Mouse (Mus musculus) intestine, postnatal 0 days (tissue): Measurements from ENCODE around the gene Olfr1393. TPM values are rescaled to one million over a fixed set of nuclear protein-coding genes. Genes with fewer than 3 reads are reported as not detected.
A peak's percentile ranks its signal among the peaks of the same experiment; 100 is the strongest.

ENCODE experiments used
- ATAC-seq: fragments of 200-750 bp; cut with Nextera tagmentation; 2 replicates; pipeline ENCODE4 v1.8.0; 2017; ENCODE audit warnings: mild to moderate bottlenecking, moderate TSS enrichment, moderate library complexity
- H3K27ac ChIP-seq: fragments of 300-500 bp; sonication (generic); 2 replicates; pipeline ENCODE4 v1.5.1; 2014; ENCODE audit warnings: mild to moderate bottlenecking, low read depth, low read length, moderate library complexity
- H3K27me3 ChIP-seq: fragments of 300-500 bp; sonication (generic); replicated peaks from 2 replicates; pipeline ENCODE4 v1.6.1; 2014; ENCODE audit warnings: low read length, mixed read lengths; ENCODE audit not compliant: control insufficient read depth, insufficient read depth
- H3K36me3 ChIP-seq: fragments of 300-500 bp; sonication (generic); 2 replicates; pipeline ENCODE4 v1.6.1; 2014; ENCODE audit warnings: mild to moderate bottlenecking, moderate library complexity; ENCODE audit not compliant: control insufficient read depth, insufficient read depth
- H3K4me1 ChIP-seq: fragments of 300-500 bp; sonication (generic); replicated peaks from 2 replicates; pipeline ENCODE4 v1.6.1; 2014; ENCODE audit warnings: antibody characterized with exemption, low read length, mixed read lengths; ENCODE audit not compliant: control insufficient read depth, insufficient read depth
- H3K4me2 ChIP-seq: fragments of 300-500 bp; sonication (generic); replicated peaks from 2 replicates; pipeline ENCODE4 v1.6.1; 2014; ENCODE audit warnings: low read depth, mild to moderate bottlenecking, moderate library complexity
- H3K4me3 ChIP-seq: fragments of 300-500 bp; sonication (generic); 2 replicates; pipeline ENCODE4 v1.5.1; 2014; ENCODE audit warnings: low read depth, low read length
- H3K9ac ChIP-seq: fragments of 300-500 bp; sonication (generic); 2 replicates; pipeline ENCODE4 v1.6.1; 2014; ENCODE audit warnings: mild to moderate bottlenecking, low read depth, low read length
- H3K9me3 ChIP-seq: fragments of 300-500 bp; sonication (generic); 2 replicates; pipeline ENCODE4 v1.6.1; 2016; ENCODE audit warnings: mixed run types; ENCODE audit not compliant: control insufficient read depth
- CTCF ChIP-seq: sonication (generic); IDR thresholded peaks from 2 replicates; pipeline ENCODE4 v1.5.1; 2016; ENCODE audit warnings: low read depth, mild to moderate bottlenecking, control low read depth, antibody characterized with exemption, moderate library complexity
- WGBS: fragments of 180-500 bp; shearing (Covaris S2); extraction: QIAGEN DNeasy Blood & Tissue Kit; methylation state at CpG from one replicate; pipeline ENCODE4 v1.1.7; 2014; 5-methylcytosine and 5-hydroxymethylcytosine counted together
- polyA plus RNA-seq: library from polyadenylated mRNA; unstranded; fragments of >200 nt; fragmentation: Nextera tagmentation; extraction: Ambion mirVana; gene quantifications from 2 replicates; pipeline ENCODE4 v1.2.1, GENCODE M21; 2015

The Olfr1393 gene
- polyA plus RNA-seq, 1 experiment from 2014 or later = not detected

GRCm38 (mm10) chr11:49240874-49241273 is 37.2 kb upstream of the Olfr1393 start:
- H3K36me3 ChIP-seq = no peaks in the 10 kb centered on the region
- H3K27me3 ChIP-seq = no peaks in the 10 kb centered on the region
- H3K4me3 ChIP-seq = no peak overlapping the region
- H3K9me3 ChIP-seq = no peaks in the 10 kb centered on the region
- no peak overlapping the region for H3K4me2 ChIP-seq
- WGBS = 79% methylated on average over 4 of the region's 4 CpGs
- peak; percentile 23 for TF ChIP-seq CTCF
- no peak overlapping the region for H3K27ac ChIP-seq
- no peak for ATAC-seq
- H3K9ac ChIP-seq = no peak overlapping the region
- peaks cover 11% of the 10 kb centered on the region; the same call in 1 of the 2 replicates for H3K4me1 ChIP-seq

DNA sequence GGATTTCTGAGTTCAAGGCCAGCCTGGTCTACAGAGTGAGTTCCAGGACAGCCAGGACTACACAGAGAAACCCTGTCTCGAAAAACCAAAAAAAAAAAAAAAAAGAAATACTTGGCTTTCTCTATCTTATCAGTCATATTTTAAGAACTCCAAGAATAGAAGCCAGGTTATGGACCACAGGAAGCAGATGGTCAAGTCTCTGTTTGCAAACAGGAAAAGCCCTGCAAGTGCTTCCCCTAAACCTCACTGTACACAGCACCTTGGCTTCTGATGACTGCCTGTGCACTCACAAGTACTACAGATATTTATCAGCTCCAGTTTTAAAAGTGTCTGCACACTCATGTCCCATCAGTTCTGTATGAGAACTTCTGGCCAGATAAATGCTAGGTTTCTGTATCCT is 36.6 kb upstream of the Olfr1393 start:
- Histone ChIP-seq H3K27me3 (no peaks in the 10 kb centered on the region), H3K4me3 (no peak overlapping the region), H3K27ac (no peak overlapping the region), H3K4me2 (no peak overlapping the region), H3K36me3 (no peaks in the 10 kb centered on the region), H3K4me1 (peaks cover 11% of the 10 kb centered on the region; the same call in 1 of the 2 replicates), H3K9ac (no peak overlapping the region), H3K9me3 (no peaks in the 10 kb centered on the region)
- WGBS = no CpG with 5 or more reads among the region's 1 CpGs
- ATAC-seq = no peak
- TF ChIP-seq CTCF = no peak

DNA sequence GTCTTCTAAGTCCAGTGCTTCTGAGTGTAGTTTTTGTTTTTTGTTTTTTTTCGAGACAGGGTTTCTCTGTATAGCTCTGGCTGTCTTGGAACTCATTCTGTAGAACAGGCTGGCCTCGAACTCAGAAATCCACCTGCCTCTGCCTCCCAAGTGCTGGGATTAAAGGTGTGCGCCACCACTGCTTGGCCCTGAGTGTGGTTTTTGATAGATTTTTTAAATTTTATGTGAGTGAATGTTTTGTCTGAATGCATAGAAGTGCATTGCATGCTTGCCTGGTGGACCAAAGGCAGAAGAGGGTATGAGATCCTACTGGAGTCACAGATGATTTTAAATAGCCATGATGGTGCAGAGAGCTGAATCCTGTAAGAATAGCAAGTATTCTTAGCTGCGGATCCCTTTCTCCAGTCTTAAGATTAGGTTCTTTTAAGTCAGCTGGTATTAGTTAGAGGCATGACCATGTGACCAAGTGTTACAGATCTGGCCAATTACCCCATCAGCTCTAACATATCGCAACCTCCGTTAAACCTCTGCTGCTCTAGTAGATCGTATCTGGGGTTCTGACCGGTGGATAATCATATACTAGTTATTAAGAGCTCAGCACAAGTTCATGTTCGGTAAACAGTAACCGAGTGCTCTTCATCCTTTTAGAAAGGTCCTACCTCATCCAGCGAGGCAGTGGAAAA is 35.0 kb upstream of the Olfr1393 start:
- no peaks in the 10 kb centered on the region for H3K9me3 ChIP-seq
- no peak overlapping the region for H3K9ac ChIP-seq
- peaks cover 17% of the 10 kb centered on the region for H3K4me1 ChIP-seq
- no peaks in the 10 kb centered on the region for H3K36me3 ChIP-seq
- H3K27ac ChIP-seq = peak overlapping the region; percentile 94
- no peak for TF ChIP-seq CTCF
- 24% methylated on average over 11 of the region's 11 CpGs for WGBS
- peak overlapping the region; percentile 72 for H3K4me2 ChIP-seq
- no peak for ATAC-seq
- H3K4me3 ChIP-seq = peak overlapping the region; percentile 54
- no peaks in the 10 kb centered on the region for H3K27me3 ChIP-seq

DNA sequence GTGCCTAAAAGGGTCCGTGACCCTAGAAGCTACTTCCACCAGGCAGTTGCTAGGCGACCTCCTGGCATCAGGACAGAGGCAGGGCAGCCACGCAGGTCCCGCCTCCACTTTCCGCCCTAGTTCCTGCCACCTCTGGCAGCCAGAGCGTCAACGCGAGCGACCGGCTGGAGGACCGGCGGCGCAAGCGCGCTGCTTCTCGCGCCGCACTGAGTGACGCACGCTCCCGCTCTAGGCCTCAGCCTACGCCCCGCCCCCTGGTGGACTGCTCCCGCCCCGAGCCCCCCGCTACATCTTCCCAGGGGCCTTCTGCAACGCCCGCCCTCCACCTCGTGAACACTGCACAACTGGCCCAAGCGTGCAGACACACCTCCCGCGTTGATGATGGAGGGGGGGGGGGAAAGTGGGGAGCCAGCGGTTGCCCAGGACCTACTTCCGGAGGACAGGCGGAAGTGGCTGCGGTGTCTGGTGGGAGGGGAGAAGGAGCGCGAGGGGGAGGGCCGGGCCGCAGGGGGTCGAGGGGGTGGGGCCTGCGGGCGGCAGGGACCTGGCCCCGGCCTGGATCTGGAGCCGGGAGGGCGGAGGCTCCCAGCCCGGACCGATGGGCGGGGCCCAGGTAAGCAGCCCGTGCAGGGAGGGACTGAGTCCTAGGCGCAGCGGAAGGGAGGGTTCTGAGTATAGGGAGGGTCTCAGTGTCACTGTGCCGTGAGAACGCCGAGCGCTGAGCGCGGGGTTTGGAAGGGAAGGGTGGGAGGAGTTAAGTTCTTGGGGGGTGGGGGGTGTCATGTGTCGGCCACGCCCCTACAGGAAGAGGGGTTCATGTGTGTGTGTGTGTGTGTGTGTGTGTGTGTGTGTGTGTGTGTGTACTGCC is 34.1 kb upstream of the Olfr1393 start, which contains the start of gene Mgat1:
Gene Mgat1, plus strand, starts transcription at position 465 of the 868 bp plus-strand sequence.
- peak; percentile 62 for TF ChIP-seq CTCF
- Histone ChIP-seq H3K9me3 (no peaks in the 10 kb centered on the region), H3K4me3 (peak within 1 kb of the TSS; percentile 54), H3K27me3 (no peaks in the 10 kb centered on the region), H3K27ac (peak within 1 kb of the TSS; percentile 94), H3K9ac (peak within 1 kb of the TSS; percentile 57), H3K36me3 (no peaks in the 10 kb centered on the region), H3K4me2 (peak within 1 kb of the TSS; percentile 72), H3K4me1 (peaks cover 25% of the 10 kb centered on the region)
- ATAC-seq = peak; percentile 89
- WGBS = under 1% methylated on average over 57 of the region's 60 CpGs

DNA sequence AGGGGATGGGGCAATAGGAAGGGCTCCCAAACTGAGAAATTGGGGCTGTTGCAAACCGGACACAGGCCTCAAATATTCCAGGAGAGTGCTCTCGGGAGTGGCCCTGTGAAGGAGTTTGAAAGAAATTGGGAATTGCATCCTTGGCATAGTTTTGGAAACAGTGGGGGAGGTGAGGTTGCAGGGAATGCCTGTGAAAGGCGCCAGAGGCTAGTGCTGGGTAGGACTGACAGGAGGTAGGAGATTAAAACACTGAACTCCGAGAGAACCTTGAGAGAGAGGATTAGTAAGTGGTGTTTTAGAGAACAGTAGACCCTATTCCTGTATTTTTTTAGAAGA is 33.5 kb upstream of the Olfr1393 start:
- H3K9ac ChIP-seq = no peak overlapping the region

GRCm38 (mm10) chr11:49245176-49245575 is 32.9 kb upstream of the Olfr1393 start:
- H3K9ac ChIP-seq = 0 out of 2 replicates have a peak overlapping the region, but pooled peaks have one; percentile 34
- peaks cover 30% of the 10 kb centered on the region for H3K4me1 ChIP-seq
- no peaks in the 10 kb centered on the region for H3K27me3 ChIP-seq
- H3K9me3 ChIP-seq = no peaks in the 10 kb centered on the region
- H3K4me2 ChIP-seq = peak overlapping the region; percentile 72
- H3K4me3 ChIP-seq = peak overlapping the region; percentile 54
- H3K27ac ChIP-seq = peak overlapping the region; percentile 94
- 19% methylated on average over 7 of the region's 7 CpGs for WGBS
- no peaks in the 10 kb centered on the region for H3K36me3 ChIP-seq
- no peak for TF ChIP-seq CTCF
- peak; percentile 55 for ATAC-seq

More for the DNA sequence above, 33.5 kb upstream of the Olfr1393 start:
- Histone ChIP-seq H3K9me3 (no peaks in the 10 kb centered on the region), H3K4me3 (peak overlapping the region; percentile 54), H3K27me3 (no peaks in the 10 kb centered on the region), H3K36me3 (no peaks in the 10 kb centered on the region), H3K4me1 (peaks cover 30% of the 10 kb centered on the region), H3K4me2 (peak overlapping the region; percentile 72), H3K27ac (peak overlapping the region; percentile 94)
- ATAC-seq = no peak
- TF ChIP-seq CTCF = no peak
- WGBS = 1% methylated on average over 4 of the region's 4 CpGs
